Mouse (Mus musculus) splenic B cell, adult 2 months (primary cell): ENCODE results near the gene Nupr1.

Experiments
- DNase-seq: peaks from one replicate; pipeline ENCODE4 v3.0.0-alpha.2; 2011; ENCODE audit warnings: low read depth, low spot score
- H3K27me3 ChIP-seq: 2 replicates; pipeline ENCODE4 v1.6.1; 2012; ENCODE audit warnings: mild to moderate bottlenecking, low read length, moderate library complexity, mixed read lengths; ENCODE audit not compliant: control insufficient read depth, poor library complexity, insufficient read depth, severe bottlenecking
- H3K36me3 ChIP-seq: 2 replicates; pipeline ENCODE4 v1.6.1; 2012; ENCODE audit warnings: mild to moderate bottlenecking, low read length, moderate library complexity, mixed read lengths; ENCODE audit not compliant: control insufficient read depth, poor library complexity, insufficient read depth, severe bottlenecking

Nupr1 gene

GRCm38 (mm10) chr7:126625807-126626600 is 4.7 kb downstream of the Nupr1 start:
- DNase-seq = no peak
- Histone ChIP-seq H3K27me3 (no peaks in the 10 kb centered on the region), H3K36me3 (no peaks in the 10 kb centered on the region)

GRCm38 (mm10) chr7:126625369-126625768 is 5.3 kb downstream of the Nupr1 start:
- Histone ChIP-seq H3K36me3 (no peaks in the 10 kb centered on the region), H3K27me3 (no peaks in the 10 kb centered on the region)
- no peak for DNase-seq

- H3K27me3 ChIP-seq = no peaks in the 10 kb centered on the region
- H3K36me3 ChIP-seq = no peaks in the 10 kb centered on the region
- DNase-seq = no peak
These were observed 5.9 kb downstream of the Nupr1 start for GRCm38 (mm10) chr7:126624774-126625173.

GRCm38 (mm10) chr7:126623381-126623780 is 7.3 kb downstream of the Nupr1 start:
- Histone ChIP-seq H3K27me3 (no peaks in the 10 kb centered on the region), H3K36me3 (no peaks in the 10 kb centered on the region)
- DNase-seq = no peak

GRCm38 (mm10) chr7:126621452-126622359 is 9.0 kb downstream of the Nupr1 start:
- no peak for DNase-seq
- H3K27me3 ChIP-seq = no peaks in the 10 kb centered on the region
- no peaks in the 10 kb centered on the region for H3K36me3 ChIP-seq

- Histone ChIP-seq H3K36me3 (no peaks in the 10 kb centered on the region), H3K27me3 (no peaks in the 10 kb centered on the region)
- peak; percentile 56 for DNase-seq
These were observed 10.9 kb downstream of the Nupr1 start for GRCm38 (mm10) chr7:126619559-126620275.

- Histone ChIP-seq H3K36me3 (no peaks in the 10 kb centered on the region), H3K27me3 (no peaks in the 10 kb centered on the region)
- DNase-seq = no peak
These were observed 14.0 kb downstream of the Nupr1 start for GRCm38 (mm10) chr7:126616707-126617106.

GRCm38 (mm10) chr7:126612736-126613135 is 17.9 kb downstream of the Nupr1 start:
- H3K27me3 ChIP-seq = no peaks in the 10 kb centered on the region
- DNase-seq = no peak
- no peaks in the 10 kb centered on the region for H3K36me3 ChIP-seq

GRCm38 (mm10) chr7:126607796-126608195 is 22.9 kb downstream of the Nupr1 start:
- Histone ChIP-seq H3K36me3 (no peaks in the 10 kb centered on the region), H3K27me3 (no peaks in the 10 kb centered on the region)
- no peak for DNase-seq

GRCm38 (mm10) chr7:126607064-126607463 is 23.6 kb downstream of the Nupr1 start:
- Histone ChIP-seq H3K36me3 (no peaks in the 10 kb centered on the region), H3K27me3 (no peaks in the 10 kb centered on the region)
- no peak for DNase-seq

GRCm38 (mm10) chr7:126606611-126607010 is 24.1 kb downstream of the Nupr1 start:
- H3K27me3 ChIP-seq = no peaks in the 10 kb centered on the region
- no peaks in the 10 kb centered on the region for H3K36me3 ChIP-seq
- DNase-seq = no peak

- H3K36me3 ChIP-seq = no peaks in the 10 kb centered on the region
- no peaks in the 10 kb centered on the region for H3K27me3 ChIP-seq
- DNase-seq = no peak
These were observed 28.0 kb downstream of the Nupr1 start for GRCm38 (mm10) chr7:126602650-126603049.

- H3K27me3 ChIP-seq = no peaks in the 10 kb centered on the region
- no peak for DNase-seq
These were observed 28.8 kb downstream of the Nupr1 start for GRCm38 (mm10) chr7:126601896-126602295.

GRCm38 (mm10) chr7:126598919-126599318 is 31.7 kb downstream of the Nupr1 start:
- H3K36me3 ChIP-seq = no peaks in the 10 kb centered on the region
- no peaks in the 10 kb centered on the region for H3K27me3 ChIP-seq
- DNase-seq = no peak

More at GRCm38 (mm10) chr7:126601896-126602295, 28.8 kb downstream of the Nupr1 start:
- no peaks in the 10 kb centered on the region for H3K36me3 ChIP-seq
